Mouse (Mus musculus) 3T3-L1 (cell line): ENCODE results near the gene Tfb1m.
A peak's percentile ranks its signal among the peaks of the same experiment; 100 is the strongest.

Source experiments
- DNase-seq: peaks from one replicate; pipeline ENCODE4 v3.0.0-alpha.2; 2015; ENCODE audit warnings: low read depth, low spot score

The Tfb1m gene

DNA sequence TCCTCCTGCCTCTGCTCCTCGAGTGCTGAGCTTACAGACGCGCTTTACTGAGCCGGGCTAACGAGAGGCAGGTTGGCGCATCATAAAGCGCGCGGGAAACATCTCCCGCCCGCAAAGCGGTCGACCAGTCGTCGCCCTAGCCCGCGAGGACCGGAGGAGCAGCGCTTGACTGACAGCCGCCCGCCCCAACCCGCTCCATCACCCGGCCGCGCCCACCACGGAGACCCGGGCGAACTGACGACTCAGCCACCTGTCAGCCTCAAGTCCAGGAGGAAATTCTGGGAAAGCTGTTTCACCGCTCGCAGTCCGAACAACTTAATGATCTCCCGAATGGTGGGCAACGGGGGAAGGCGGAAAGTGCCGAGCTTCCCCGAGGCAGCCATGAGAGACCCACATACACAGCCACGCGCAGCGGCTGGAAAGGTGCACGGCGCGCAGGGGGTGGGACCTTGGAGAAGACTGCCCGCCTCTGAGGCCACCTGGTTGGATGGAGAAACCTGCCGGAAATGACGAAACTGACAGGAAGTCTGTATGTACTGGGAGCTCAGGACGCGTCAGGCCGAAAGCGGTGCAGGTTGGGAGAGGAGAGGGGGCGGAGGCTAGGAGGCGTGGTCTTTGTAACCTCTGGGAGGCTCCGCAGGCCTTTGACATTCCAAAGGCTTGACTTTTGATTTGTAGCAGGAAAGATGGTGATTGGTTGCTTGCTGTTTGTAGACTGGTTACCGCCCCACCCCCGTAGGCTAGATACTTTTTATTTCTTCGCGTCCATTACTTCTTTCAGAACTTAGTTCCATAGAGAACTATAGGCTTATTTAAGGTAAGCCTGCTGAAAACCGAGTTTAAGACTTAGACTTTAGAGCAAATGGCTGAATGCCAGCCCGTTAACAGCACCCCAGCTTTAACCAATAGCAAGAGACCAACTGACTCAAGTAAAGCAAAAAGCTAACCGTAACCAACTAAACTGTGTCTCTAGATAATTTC, at the start of gene Tfb1m:
Gene Tfb1m (minus strand): TSS at position 451 of the 981 bp plus-strand sequence.
- peak; percentile 100 for DNase-seq

DNA sequence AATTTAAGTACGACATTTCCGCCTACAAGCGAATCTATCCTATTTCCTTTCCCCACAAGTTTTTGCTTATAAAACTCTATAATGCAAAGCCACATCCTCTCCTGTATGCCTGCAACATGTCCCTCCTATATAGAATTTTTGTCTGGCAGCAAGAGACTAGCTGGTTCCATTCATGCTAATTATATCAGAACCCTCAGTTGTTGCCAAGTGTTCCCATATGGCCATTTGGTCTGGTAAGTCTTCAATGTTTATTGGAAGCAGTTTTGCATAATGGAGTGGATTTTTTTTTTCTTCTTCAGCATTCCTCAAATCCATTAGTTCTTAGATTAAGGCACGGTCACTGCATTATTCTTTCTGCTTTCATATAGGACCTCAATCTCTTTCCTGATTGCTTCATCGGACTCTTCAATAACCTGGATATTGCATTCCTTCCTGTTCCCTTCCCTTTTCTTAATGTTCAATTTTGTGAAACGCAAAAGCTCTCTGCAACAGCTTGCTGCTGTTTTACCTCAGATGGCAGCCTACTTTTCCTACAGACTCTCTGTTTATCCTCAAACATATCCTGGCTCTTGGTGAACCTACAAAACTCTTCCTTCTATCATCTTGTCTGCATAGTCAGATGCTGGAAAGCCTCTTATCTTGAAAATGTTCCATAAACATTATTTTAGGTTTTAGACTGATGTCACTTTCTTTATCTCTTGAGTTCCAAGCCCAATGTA, 45.5 kb upstream of the Tfb1m start:
- DNase-seq = no peak

DNA sequence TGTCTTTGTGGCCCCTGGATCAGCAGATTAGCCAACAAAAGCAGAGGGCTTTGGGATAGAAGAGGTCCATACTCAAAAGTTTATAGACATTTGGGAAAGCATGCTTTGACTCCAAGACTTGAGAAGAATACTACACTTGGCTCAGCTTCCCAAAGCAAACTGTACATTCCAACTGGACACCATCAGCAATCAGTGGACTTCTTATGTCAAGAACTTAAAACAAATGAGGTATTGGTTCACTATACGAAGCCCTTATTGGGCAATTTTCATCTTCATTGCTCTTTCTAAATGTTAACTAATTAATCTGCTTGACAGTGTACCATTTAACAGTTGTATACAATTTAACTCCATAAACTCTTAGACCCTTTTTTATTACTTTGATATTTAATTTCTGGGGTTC, 40.8 kb upstream of the Tfb1m start:
- DNase-seq = no peak

DNA sequence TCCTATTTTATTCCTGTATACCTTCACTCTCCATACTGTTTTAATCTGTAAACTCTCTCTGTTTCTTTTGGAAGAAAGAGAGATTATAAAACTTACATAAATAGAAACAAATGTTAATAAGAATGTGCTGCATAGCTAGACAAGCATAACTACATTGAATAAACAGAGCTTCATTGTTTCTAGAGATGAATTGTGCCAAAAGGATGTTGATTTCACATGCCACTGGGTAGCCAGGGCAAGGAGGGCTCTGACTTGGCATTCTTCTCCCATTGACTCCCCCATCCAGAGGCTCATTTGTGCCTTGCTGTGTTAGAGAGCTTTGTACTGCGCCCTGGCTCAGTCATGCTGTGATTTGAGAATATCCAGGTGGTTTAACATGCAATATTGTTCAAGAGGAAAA, 40.3 kb upstream of the Tfb1m start:
- DNase-seq = peak; percentile 21

DNA sequence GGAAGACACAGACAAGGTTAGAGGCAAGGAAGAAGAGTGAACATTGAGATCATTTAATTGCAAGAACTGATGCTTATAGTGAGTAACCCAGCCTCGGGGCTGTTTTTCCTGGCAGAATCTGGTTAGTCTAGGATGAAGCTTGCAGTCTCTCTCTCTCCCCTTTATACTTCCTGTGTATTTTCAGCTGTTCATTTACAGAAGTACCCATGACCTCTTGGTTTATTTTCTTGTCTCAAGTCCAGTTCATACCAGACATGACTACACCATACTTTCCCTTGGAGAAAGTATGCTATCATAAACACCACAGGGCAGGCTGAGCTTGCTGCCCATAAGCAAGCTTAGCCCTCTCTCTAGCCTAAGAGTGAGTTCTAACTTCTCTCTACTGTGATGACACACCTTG, 39.5 kb upstream of the Tfb1m start:
- DNase-seq = peak; percentile 78

DNA sequence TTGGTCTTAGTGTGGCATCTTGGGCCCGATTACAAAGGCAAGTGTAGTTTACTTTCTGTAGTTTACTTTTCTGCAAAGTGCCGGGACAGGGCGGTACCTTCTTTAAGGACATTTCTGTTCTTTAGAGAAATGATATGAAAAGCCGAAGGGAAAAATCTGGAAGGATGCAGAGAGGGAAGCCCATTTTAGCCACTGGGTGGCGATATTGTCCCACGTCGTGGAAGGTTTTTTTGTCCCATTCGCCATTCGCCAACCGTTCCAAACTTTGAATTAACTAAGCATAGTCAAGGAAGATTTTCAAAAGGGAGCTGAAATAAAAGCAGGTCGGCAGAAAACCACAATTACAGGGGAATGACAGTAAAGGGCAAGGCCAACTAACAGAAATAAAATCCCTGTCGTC, 13.3 kb upstream of the Tfb1m start:
- DNase-seq = peak; percentile 85

DNA sequence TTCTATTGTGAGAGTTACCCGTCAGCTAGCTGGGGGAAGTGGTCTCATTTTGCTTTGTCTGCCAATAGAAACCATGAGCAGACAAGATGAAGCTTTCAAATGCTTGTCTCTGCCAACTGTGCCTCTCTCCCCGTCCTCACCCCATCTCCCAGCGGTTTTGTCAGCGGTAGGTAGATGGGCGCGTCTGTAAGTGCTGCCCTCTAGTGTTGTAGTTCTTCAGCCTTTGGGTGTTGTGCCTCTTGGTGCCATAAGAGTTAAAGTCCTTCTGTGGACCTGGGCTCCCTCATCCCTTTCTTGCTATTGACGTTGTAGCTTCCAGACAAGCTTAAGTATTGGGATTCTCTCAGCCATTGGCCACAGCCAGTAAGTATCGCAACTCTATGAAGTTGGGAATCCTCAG, 4.8 kb upstream of the Tfb1m start:
- DNase-seq = no peak

DNA sequence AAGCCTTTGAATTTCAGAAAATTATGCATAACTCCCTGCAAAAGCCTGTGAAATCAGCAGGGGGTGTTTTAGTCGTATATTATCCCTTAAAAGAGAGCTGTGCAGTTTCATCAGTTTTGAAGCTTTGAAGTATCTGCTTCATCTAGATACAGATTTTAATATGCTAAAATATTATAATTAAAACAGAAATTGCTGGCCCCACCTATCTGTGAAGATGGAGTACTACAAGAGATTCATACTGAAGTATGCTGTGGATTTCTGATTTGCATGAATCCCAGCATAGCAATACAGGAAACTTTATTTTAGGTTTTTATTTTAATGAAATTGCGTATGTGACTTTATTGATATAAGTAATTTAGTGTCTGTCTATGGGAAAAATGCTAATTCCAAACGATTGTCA, 3.0 kb upstream of the Tfb1m start:
- DNase-seq = peak; percentile 55

DNA sequence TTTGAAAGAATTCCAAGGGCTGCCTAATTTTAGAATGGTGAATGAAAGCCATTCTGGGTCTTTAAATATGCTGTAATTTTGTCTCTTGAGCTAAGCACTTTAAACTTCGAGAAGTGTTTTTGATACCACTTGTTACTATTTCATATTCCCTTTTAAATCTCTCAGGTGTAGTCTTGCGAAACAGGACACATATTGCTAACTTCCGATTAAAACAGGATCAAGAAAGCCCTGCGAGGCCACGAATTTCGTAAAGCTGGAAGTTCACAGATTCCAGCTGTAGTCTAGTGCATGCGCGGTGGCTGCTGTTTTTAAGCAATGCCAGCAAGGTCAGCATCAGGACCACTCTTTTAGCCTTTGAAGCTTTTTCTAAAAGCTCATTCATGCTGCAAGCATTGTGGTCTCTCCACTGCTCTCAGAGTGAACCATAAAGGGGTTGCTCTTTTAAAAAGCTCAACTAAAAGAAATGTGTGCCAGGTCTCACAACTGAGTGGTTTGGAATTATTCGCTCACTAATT, 832 bp upstream of the Tfb1m start:
- DNase-seq = no peak

DNA sequence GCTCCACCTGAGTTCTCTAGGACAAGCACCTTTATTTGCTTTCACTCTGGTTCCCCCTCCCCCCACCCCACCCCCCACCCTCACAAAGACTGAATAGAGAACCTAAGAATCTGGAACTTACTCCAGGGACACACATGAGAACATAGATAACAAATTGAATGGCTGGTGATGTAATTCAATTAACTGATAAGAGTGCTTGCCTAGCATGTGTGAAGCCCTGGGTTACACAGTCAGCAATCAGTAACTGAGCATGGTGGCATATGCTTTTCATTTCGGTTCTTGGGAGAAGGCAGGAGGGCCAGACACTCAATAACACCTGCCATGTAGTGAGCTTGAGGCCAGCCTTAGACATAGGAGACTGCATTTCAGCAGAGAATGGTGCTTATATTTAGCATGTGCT, 1.3 kb downstream of the Tfb1m start:
- DNase-seq = no peak

DNA sequence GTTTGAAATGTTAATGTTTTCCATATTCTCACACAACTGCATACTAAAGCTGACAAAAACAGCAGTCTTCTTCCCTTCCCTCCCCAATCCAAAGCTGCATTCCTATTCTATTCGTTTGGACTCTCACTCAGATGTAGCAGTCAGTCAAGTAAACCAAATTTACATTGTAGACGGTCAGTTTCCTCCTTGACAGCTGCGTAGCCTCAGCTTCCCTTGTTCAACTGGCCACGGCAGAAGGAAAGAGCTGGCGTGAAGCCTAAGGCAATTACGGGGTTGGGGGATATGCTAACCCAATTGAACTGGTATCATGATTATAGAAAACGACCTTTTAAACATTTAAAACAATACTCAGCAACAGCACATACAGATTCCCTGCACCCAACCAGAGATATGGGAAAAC, 9.9 kb downstream of the Tfb1m start:
- no peak for DNase-seq

DNA sequence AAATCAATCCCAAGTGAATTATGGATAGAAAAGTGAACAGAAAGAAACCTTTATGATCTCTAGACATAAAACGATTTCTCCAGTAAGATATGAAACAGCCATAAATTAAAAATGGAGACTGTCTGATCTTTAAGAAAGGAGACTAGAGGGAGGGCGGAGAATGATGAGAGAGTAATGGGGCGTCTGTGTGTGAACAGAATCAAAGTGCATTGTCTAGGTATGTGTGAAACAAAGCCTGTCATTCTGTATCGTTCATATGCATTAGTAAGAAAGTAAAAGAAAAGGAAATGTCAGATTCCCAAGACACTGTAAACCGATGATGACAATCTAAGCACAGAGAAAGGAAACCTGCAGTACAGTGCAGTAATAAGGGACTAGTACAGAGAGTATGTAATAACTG, 16.5 kb downstream of the Tfb1m start:
- no peak for DNase-seq

DNA sequence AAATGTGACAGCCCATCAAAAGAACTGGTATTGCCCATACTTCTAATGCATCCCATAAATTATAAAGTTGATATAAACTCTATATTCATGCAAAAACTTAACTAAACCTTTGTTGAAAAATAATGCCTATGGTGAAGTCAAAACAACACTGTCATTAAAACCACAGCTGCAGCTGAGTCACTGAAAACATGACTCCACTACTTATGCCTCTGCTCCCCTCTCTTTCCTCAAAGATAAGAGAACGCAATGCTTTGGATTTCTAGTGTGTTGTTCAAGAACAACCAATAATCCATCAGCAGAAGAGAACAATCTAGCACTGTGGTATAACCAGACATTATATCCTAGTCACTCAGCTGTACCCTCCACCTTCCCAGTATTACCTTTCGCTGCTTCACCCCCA, 17.3 kb downstream of the Tfb1m start:
- no peak for DNase-seq

DNA sequence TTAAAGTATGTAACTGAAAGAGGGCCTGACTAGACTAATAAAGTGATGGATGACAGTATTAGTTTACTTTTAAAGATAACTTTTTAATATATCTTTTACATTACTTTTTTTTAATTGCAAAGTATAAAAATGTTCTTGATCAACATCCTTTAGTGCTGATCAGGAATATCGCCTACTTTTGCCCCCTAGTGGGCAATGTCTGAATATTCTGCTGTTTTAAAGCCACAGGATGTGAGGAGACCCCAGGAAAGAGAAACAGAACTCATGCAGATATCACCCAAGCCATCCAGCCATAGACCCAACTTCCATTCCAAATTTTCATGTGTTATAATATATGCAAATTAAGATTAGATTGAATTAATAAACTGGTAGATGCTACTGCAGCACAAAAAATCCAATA, 24.2 kb downstream of the Tfb1m start:
- DNase-seq = peak; percentile 58

DNA sequence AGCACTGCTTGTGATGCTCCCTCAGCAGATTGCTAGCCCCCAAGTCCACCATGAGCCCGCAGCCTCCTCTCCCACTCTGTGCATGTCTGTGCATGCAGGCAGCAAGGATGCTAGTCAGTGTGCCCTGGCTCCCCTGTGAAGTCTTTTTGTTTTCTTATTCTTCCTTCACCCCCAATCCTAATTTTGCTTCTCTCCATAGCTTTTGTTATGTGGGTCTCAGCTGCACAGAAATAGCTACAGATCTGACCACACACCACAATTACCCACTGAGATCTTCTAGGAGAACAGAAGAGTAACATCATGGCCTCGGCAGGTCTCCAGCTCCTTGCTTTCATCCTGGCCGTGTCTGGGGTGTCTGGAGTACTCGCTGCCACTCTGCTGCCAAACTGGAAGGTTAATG, 25.3 kb downstream of the Tfb1m start, which contains the start of gene Cldn20:
Gene Cldn20 (plus strand): TSS at position 301 of the 400 bp plus-strand sequence.
- DNase-seq = no peak

DNA sequence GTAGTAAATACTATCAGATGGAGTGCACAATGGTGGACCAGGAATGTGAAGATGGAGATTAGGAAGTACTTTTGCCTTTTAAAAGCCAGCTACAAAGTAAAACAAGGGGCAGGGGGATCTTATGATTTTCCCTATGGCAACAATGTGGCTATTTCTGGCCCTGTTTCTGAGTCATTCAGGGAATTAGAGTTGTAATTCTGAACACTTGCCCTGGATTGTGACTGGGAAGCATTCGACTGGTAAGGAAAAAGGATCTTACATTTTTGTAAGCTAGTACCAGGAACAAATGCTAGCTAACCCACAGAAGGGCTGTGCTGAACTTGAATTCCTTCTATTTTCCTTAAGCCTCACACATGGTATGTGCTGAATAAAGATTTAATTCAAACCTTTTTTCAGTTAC, 25.9 kb downstream of the Tfb1m start:
- peak; percentile 12 for DNase-seq

DNA sequence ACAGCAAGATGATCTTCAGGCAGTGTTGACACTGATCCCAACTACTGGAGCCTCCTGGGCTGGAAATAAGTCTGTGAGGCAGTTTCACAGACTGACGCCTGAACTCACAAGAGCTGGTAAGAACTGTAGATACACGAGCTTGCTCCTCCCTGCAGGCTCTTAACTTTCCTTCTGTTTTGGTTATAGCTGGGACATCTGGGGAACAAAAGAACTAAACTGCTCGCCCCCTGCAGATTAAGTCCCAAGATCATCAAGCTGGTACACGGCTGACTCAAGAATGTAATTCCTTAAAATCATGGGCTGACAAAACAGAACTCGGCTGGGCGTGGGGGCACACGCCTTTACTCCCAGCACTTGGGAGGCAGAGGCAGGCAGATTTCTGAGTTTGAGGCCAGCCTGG, 27.0 kb downstream of the Tfb1m start:
- DNase-seq = no peak

DNA sequence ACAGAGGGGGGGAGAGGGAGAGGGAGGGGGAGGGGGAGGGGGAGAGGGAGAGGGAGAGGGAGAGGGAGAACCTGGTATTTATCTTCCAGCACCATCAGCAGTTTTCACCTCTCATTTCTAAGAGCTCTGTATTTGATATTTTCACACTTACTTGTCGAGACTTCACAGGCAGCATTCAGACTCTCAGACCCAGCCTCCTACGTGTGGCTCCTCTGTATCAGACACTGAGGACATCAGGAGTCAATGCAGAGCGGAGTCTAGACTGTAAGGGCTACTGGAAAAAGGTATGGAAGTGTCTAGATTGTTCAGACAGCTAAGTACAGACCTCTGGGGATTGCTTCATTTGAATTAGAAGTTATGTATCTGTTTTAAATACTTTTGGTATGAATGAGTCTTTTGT, 28.1 kb downstream of the Tfb1m start:
- no peak for DNase-seq

DNA sequence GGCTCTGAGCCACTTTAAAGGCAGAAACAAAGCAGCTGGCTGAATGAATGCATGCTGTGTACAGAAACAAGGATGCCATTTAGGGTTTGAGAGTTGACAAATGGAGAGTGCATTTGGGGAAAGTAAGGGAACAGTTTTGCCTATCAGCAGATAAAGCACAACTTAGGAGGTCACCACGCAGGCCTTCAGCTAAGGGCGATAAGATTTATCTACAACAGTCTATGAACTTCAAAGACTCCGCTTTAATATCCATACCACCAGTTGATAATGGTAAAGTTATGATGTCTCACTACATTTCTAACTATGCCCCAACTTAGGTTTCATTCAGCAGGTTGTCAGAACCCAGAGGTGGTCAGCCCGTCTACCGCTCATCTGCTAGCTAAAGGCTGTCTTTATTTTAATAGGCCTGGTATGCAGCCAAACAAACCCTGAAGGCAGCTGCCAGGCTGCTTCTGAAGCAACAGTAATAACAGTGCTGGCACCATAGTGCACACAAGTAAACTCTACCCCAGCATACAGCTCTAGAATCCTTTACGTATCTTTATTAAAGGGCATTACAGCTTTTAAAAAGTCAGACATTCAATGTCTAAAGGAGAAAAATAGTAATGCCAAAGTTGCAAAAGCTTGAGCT, 29.6 kb downstream of the Tfb1m start:
- DNase-seq = no peak

DNA sequence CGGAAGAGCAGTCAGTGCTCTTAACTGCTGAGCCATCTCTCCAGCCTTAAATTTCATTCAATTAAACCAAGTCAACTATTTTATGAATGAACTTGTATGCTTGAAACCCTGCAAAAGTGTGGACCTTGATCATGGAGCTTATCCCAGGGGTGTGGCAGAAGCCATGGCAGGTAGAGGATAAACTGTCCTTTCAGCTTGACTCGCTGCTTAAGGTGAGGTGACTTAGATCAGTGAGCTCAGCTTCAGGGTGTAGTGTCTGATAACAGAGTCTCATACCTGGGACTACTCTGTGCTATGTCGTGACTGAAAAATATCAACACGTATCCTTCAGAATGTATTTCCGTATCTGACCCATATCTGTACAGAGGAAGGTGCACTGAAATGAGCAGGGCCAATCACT, 37.2 kb downstream of the Tfb1m start:
- no peak for DNase-seq

DNA sequence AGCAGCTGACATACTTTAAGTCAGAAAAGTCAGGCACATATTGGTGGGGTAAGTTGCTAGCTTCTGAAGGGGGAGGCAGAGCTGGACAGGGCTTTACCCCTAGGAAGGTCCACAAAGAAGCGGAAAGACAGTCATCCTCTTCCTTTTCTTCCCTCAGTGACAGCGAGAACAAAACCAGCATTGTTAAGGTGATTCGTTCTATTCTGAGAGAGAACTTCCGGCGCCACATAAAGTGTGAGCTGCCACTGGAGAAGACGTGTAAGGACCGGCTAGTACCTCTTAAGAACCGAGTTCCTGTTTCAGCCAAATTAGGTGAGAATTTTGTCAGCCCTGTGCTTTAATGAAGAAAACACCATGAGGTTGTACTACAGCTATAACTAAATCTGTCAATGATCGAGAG, 41.2 kb downstream of the Tfb1m start:
- no peak for DNase-seq

DNA sequence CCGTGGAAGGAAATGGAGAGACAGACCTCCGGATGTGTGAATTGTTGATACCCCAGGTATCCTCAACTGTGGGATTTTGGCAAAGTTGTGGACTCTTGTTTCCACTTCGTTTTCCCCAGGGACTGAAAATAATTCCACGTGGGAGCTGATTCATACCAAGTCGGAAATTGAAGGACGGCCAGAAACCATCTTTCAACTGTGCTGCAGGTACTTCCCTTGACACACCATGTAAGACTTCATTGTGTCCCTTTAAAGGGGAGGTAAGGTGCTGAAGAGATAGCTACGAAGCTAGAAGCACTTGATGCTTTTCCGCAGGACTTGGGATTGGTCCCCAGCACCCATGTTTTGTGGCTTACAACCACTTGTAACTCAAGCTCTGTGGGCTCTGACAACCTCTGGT, 41.7 kb downstream of the Tfb1m start:
- no peak for DNase-seq
